Mouse (Mus musculus) gonadal fat pad, adult 2 months (tissue): ENCODE results near the gene Gja5. TPM values are rescaled to one million over a fixed set of nuclear protein-coding genes. Genes with fewer than 3 reads are reported as not detected.
"Not testable (repeated sequence)": the region's sequence is repeated elsewhere in the genome, so short reads cannot be mapped to it uniquely, and the experiment has no call there.

Experiments used
- DNase-seq: peaks from one replicate; pipeline ENCODE4 v3.0.0-alpha.2; 2012; ENCODE audit warnings: low read depth
- polyA plus RNA-seq: library from polyadenylated mRNA; depleted of rRNA; stranded (reverse); fragments of >200 nt; gene quantifications from 2 replicates; pipeline ENCODE4 v1.2.3, GENCODE M21; 2012

Gja5 gene
- polyA plus RNA-seq, 1 experiment: 15.8 TPM

GRCm38 (mm10) chr3:97037119-97037518, 132.6 kb downstream of the Gja5 start:
- no peak for DNase-seq

GRCm38 (mm10) chr3:97039721-97040120, 135.2 kb downstream of the Gja5 start:
- no peak for DNase-seq

GRCm38 (mm10) chr3:97044188-97044587, 139.7 kb downstream of the Gja5 start:
- DNase-seq: no peak

GRCm38 (mm10) chr3:97047757-97048156, 143.3 kb downstream of the Gja5 start:
- DNase-seq: no peak

- no peak for DNase-seq
Measured at GRCm38 (mm10) chr3:97048360-97048759, 143.9 kb downstream of the Gja5 start.

- no peak for DNase-seq
Measured at GRCm38 (mm10) chr3:97051264-97051744, 146.8 kb downstream of the Gja5 start.

- no peak for DNase-seq
Measured at GRCm38 (mm10) chr3:97052069-97052799, 147.7 kb downstream of the Gja5 start.

- no peak for DNase-seq
Measured at GRCm38 (mm10) chr3:97058704-97059103, 154.2 kb downstream of the Gja5 start.

GRCm38 (mm10) chr3:97060119-97060518, 155.6 kb downstream of the Gja5 start:
- DNase-seq: no peak

- no peak for DNase-seq
Measured at GRCm38 (mm10) chr3:97062814-97063213, 158.3 kb downstream of the Gja5 start.

GRCm38 (mm10) chr3:97064046-97064445, 159.6 kb downstream of the Gja5 start:
- DNase-seq: no peak

GRCm38 (mm10) chr3:97069589-97069988, 165.1 kb downstream of the Gja5 start:
- DNase-seq: not testable (repeated sequence)

GRCm38 (mm10) chr3:97071916-97072315, 167.4 kb downstream of the Gja5 start:
- DNase-seq: not testable (repeated sequence)

GRCm38 (mm10) chr3:97072361-97072760, 167.9 kb downstream of the Gja5 start:
- not testable (repeated sequence) for DNase-seq

GRCm38 (mm10) chr3:97075744-97076350, 171.4 kb downstream of the Gja5 start:
- not testable (repeated sequence) for DNase-seq

- DNase-seq: no peak
Measured at GRCm38 (mm10) chr3:97076412-97076811, 171.9 kb downstream of the Gja5 start.

- DNase-seq: no peak
Measured at GRCm38 (mm10) chr3:97078436-97078835, 173.9 kb downstream of the Gja5 start.

- no peak for DNase-seq
Measured at GRCm38 (mm10) chr3:97082156-97082555, 177.7 kb downstream of the Gja5 start.

GRCm38 (mm10) chr3:97087326-97087725, 182.8 kb downstream of the Gja5 start:
- DNase-seq: no peak

- not testable (repeated sequence) for DNase-seq
Measured at GRCm38 (mm10) chr3:97088291-97088690, 183.8 kb downstream of the Gja5 start.

GRCm38 (mm10) chr3:97091971-97092370, 187.5 kb downstream of the Gja5 start:
- DNase-seq: not testable (repeated sequence)

- not testable (repeated sequence) for DNase-seq
Measured at GRCm38 (mm10) chr3:97096664-97097063, 192.2 kb downstream of the Gja5 start.
